Mouse (Mus musculus) splenic B cell, adult 2 months (primary cell): ENCODE results near the gene Pabpc1l.
A peak's percentile ranks its signal among the peaks of the same experiment; 100 is the strongest.

Experiments used
- DNase-seq: peaks from one replicate; pipeline ENCODE4 v3.0.0-alpha.2; 2011; ENCODE audit warnings: low read depth, low spot score
- H3K27me3 ChIP-seq: 2 replicates; pipeline ENCODE4 v1.6.1; 2012; ENCODE audit warnings: mild to moderate bottlenecking, low read length, moderate library complexity, mixed read lengths; ENCODE audit not compliant: control insufficient read depth, poor library complexity, insufficient read depth, severe bottlenecking
- H3K36me3 ChIP-seq: 2 replicates; pipeline ENCODE4 v1.6.1; 2012; ENCODE audit warnings: mild to moderate bottlenecking, low read length, moderate library complexity, mixed read lengths; ENCODE audit not compliant: control insufficient read depth, poor library complexity, insufficient read depth, severe bottlenecking

Pabpc1l gene

GRCm38 (mm10) chr2:164010496-164010895, 14.8 kb upstream of the Pabpc1l start:
- DNase-seq, result no peak
- Histone ChIP-seq H3K27me3 (no peaks in the 10 kb centered on the region), H3K36me3 (peaks cover 9% of the 10 kb centered on the region)

- no peak for DNase-seq
- Histone ChIP-seq H3K36me3 (peaks cover 9% of the 10 kb centered on the region), H3K27me3 (no peaks in the 10 kb centered on the region)
Observed at GRCm38 (mm10) chr2:164010944-164011343, 14.3 kb upstream of the Pabpc1l start.

GRCm38 (mm10) chr2:164015304-164015703, 9.9 kb upstream of the Pabpc1l start:
- Histone ChIP-seq H3K27me3 (no peaks in the 10 kb centered on the region), H3K36me3 (peaks cover 18% of the 10 kb centered on the region)
- no peak for DNase-seq

GRCm38 (mm10) chr2:164018910-164019309, 6.3 kb upstream of the Pabpc1l start:
- Histone ChIP-seq H3K36me3 (peaks cover 15% of the 10 kb centered on the region), H3K27me3 (no peaks in the 10 kb centered on the region)
- peak; percentile 14 for DNase-seq

GRCm38 (mm10) chr2:164019943-164020342, 5.3 kb upstream of the Pabpc1l start:
- H3K36me3 ChIP-seq, result peaks cover 11% of the 10 kb centered on the region

GRCm38 (mm10) chr2:164022104-164022503, 3.1 kb upstream of the Pabpc1l start:
- Histone ChIP-seq H3K27me3 (no peaks in the 10 kb centered on the region), H3K36me3 (peaks cover 7% of the 10 kb centered on the region)
- DNase-seq, result no peak

More at GRCm38 (mm10) chr2:164019943-164020342, 5.3 kb upstream of the Pabpc1l start:
- DNase-seq, result no peak
- no peaks in the 10 kb centered on the region for H3K27me3 ChIP-seq

- DNase-seq, result no peak
- Histone ChIP-seq H3K36me3 (no peaks in the 10 kb centered on the region), H3K27me3 (no peaks in the 10 kb centered on the region)
Observed at GRCm38 (mm10) chr2:164031147-164031546, 5.9 kb downstream of the Pabpc1l start.

- no peaks in the 10 kb centered on the region for H3K36me3 ChIP-seq
- no peaks in the 10 kb centered on the region for H3K27me3 ChIP-seq
- no peak for DNase-seq
Observed at GRCm38 (mm10) chr2:164032973-164033372, 7.7 kb downstream of the Pabpc1l start.

GRCm38 (mm10) chr2:164036520-164037019, 11.3 kb downstream of the Pabpc1l start:
- Histone ChIP-seq H3K36me3 (no peaks in the 10 kb centered on the region), H3K27me3 (no peaks in the 10 kb centered on the region)
- peak; percentile 23 for DNase-seq

GRCm38 (mm10) chr2:164038407-164039028, 13.3 kb downstream of the Pabpc1l start:
- no peaks in the 10 kb centered on the region for H3K27me3 ChIP-seq
- no peak for DNase-seq
- no peaks in the 10 kb centered on the region for H3K36me3 ChIP-seq

GRCm38 (mm10) chr2:164040949-164041348, 15.7 kb downstream of the Pabpc1l start:
- no peak for DNase-seq
- Histone ChIP-seq H3K36me3 (no peaks in the 10 kb centered on the region), H3K27me3 (no peaks in the 10 kb centered on the region)

- no peak for DNase-seq
- Histone ChIP-seq H3K36me3 (no peaks in the 10 kb centered on the region), H3K27me3 (no peaks in the 10 kb centered on the region)
Observed at GRCm38 (mm10) chr2:164041523-164041922, 16.3 kb downstream of the Pabpc1l start.

GRCm38 (mm10) chr2:164047197-164047690, 22.0 kb downstream of the Pabpc1l start:
- Histone ChIP-seq H3K27me3 (no peaks in the 10 kb centered on the region), H3K36me3 (no peaks in the 10 kb centered on the region)
- peak; percentile 73 for DNase-seq

GRCm38 (mm10) chr2:164053767-164054166, 28.5 kb downstream of the Pabpc1l start:
- no peak for DNase-seq
- Histone ChIP-seq H3K27me3 (no peaks in the 10 kb centered on the region), H3K36me3 (peaks cover 10% of the 10 kb centered on the region)

GRCm38 (mm10) chr2:164054671-164055070, 29.4 kb downstream of the Pabpc1l start:
- DNase-seq, result no peak
- H3K27me3 ChIP-seq, result no peaks in the 10 kb centered on the region
- H3K36me3 ChIP-seq, result peaks cover 10% of the 10 kb centered on the region
